Mouse (Mus musculus) MEL (cell line): Measurements from ENCODE around the gene Spc24. TPM values are rescaled to one million over a fixed set of nuclear protein-coding genes. Genes with fewer than 3 reads are reported as not detected.
A peak's percentile ranks its signal among the peaks of the same experiment; 100 is the strongest.

Experiments
- DNase-seq: peaks from one replicate; pipeline ENCODE4 v3.0.0; 2011; ENCODE audit warnings: low read depth, low spot score
- H3K27ac ChIP-seq: 2 replicates; pipeline ENCODE4 v1.5.1; 2012; ENCODE audit warnings: low read depth, mild to moderate bottlenecking, control low read depth, low read length, moderate library complexity; ENCODE audit not compliant: control insufficient read depth
- H3K27me3 ChIP-seq, 2 experiments: fragments of 150-350 bp in 1 of 2; sonication (generic) in 1 of 2; 2 replicates each; pipeline ENCODE4 v1.6.1; 2012; ENCODE audit warnings: low read length in 2 of 2, mild to moderate bottlenecking in 2 of 2, improper control_type of control experiment in 1 of 2, moderate library complexity in 1 of 2; ENCODE audit not compliant: insufficient read depth in 2 of 2, control insufficient read depth in 1 of 2
- H3K36me3 ChIP-seq, 2 experiments: 2 replicates each; pipeline ENCODE4 v1.6.1; 2012 to 2014; ENCODE audit warnings: low read length in 2 of 2, improper control_type of control experiment in 1 of 2, inconsistent platforms in 1 of 2, mild to moderate bottlenecking in 1 of 2; ENCODE audit not compliant: insufficient read depth in 2 of 2, control insufficient read depth in 1 of 2
- H3K4me1 ChIP-seq, 2 experiments: fragments of 150-350 bp in 1 of 2; sonication (generic) in 1 of 2; 2 replicates each; pipeline ENCODE4 v1.6.1; 2012; ENCODE audit warnings: low read length in 2 of 2, improper control_type of control experiment in 1 of 2, mild to moderate bottlenecking in 1 of 2; ENCODE audit not compliant: insufficient read depth in 2 of 2, control insufficient read depth in 1 of 2
- H3K4me3 ChIP-seq, 2 experiments: fragments of 150-350 bp in 1 of 2; sonication (generic) in 1 of 2; 2 replicates each; pipeline ENCODE4 v1.5.1; 2012; ENCODE audit warnings: low read depth in 2 of 2, low read length in 2 of 2, mild to moderate bottlenecking in 2 of 2, moderate library complexity in 2 of 2, control low read depth in 1 of 2, improper control_type of control experiment in 1 of 2; ENCODE audit not compliant: control insufficient read depth in 1 of 2, insufficient read depth in 1 of 2
- H3K79me2 ChIP-seq: 2 replicates; pipeline ENCODE4 v1.6.1; 2012; ENCODE audit warnings: mild to moderate bottlenecking, low read length, moderate library complexity; ENCODE audit not compliant: control insufficient read depth, poor library complexity, insufficient read depth
- H3K9ac ChIP-seq: 2 replicates; pipeline ENCODE4 v1.6.1; 2012; ENCODE audit warnings: low read depth, mild to moderate bottlenecking, control low read depth, low read length, moderate library complexity; ENCODE audit not compliant: control insufficient read depth, poor library complexity, severe bottlenecking
- H3K9me3 ChIP-seq: fragments of 150-350 bp; sonication (generic); replicated peaks from 2 replicates; pipeline ENCODE4 v1.6.1; 2012; ENCODE audit warnings: mild to moderate bottlenecking, low read length, improper control_type of control experiment, moderate library complexity; ENCODE audit not compliant: insufficient read depth
- ELF1 ChIP-seq: IDR thresholded peaks from 2 replicates; pipeline ENCODE4 v1.6.1; 2014; ENCODE audit warnings: low read depth, mild to moderate bottlenecking, inconsistent platforms, low read length, improper control_type of control experiment, moderate library complexity
- EP300 ChIP-seq, 2 experiments: IDR thresholded peaks; 2 replicates each; pipeline ENCODE4 v1.6.1; 2011; ENCODE audit warnings: improper control_type of control experiment in 2 of 2, low read length in 2 of 2, low read depth in 1 of 2, mild to moderate bottlenecking in 1 of 2
- ETS1 ChIP-seq: IDR thresholded peaks from 2 replicates; pipeline ENCODE4 v1.6.1; 2012; ENCODE audit warnings: low read depth, mild to moderate bottlenecking, inconsistent platforms, low read length, improper control_type of control experiment, moderate library complexity
- GABPA ChIP-seq: IDR thresholded peaks from 2 replicates; pipeline ENCODE4 v1.6.1; 2012; ENCODE audit warnings: low read depth, mild to moderate bottlenecking, inconsistent platforms, low read length, improper control_type of control experiment, moderate library complexity
- GATA1 ChIP-seq: IDR thresholded peaks from 2 replicates; pipeline ENCODE4 v1.6.1; 2011; ENCODE audit warnings: low read depth, low read length, improper control_type of control experiment
- HCFC1 ChIP-seq: IDR thresholded peaks from 2 replicates; pipeline ENCODE4 v1.6.1; 2012; ENCODE audit warnings: low read depth, mild to moderate bottlenecking, inconsistent platforms, low read length, improper control_type of control experiment, moderate library complexity
- MAFK ChIP-seq: IDR thresholded peaks from 2 replicates; pipeline ENCODE4 v1.6.1; 2011; ENCODE audit warnings: low read depth, mild to moderate bottlenecking, low read length, improper control_type of control experiment, borderline replicate concordance
- MAX ChIP-seq: IDR thresholded peaks from 2 replicates; pipeline ENCODE4 v1.6.1; 2011; ENCODE audit warnings: low read length, improper control_type of control experiment
- MAZ ChIP-seq: IDR thresholded peaks from 2 replicates; pipeline ENCODE4 v1.6.1; 2012; ENCODE audit warnings: low read depth, mild to moderate bottlenecking, inconsistent platforms, low read length, improper control_type of control experiment
- MEF2A ChIP-seq: IDR thresholded peaks from 2 replicates; pipeline ENCODE4 v1.6.1; 2014; ENCODE audit warnings: low read depth, mild to moderate bottlenecking, inconsistent platforms, low read length, improper control_type of control experiment; ENCODE audit not compliant: poor library complexity, insufficient replicate concordance, severe bottlenecking; ENCODE audit errors: extremely low read depth
- MXI1 ChIP-seq: IDR thresholded peaks from 2 replicates; pipeline ENCODE4 v1.6.1; 2011; ENCODE audit warnings: mild to moderate bottlenecking, low read depth, low read length, improper control_type of control experiment
- NELFE ChIP-seq: IDR thresholded peaks from 2 replicates; pipeline ENCODE4 v1.6.1; 2011; ENCODE audit warnings: low read depth, low read length, improper control_type of control experiment
- NRF1 ChIP-seq: IDR thresholded peaks from 2 replicates; pipeline ENCODE4 v1.6.1; 2014; ENCODE audit warnings: low read depth, mild to moderate bottlenecking, inconsistent platforms, low read length, improper control_type of control experiment, moderate library complexity; ENCODE audit not compliant: poor library complexity, insufficient read depth, severe bottlenecking
- POLR2A ChIP-seq, 2 experiments: IDR thresholded peaks; 2 replicates each; pipeline ENCODE4 v1.6.1; 2011 to 2012; ENCODE audit warnings: low read length in 2 of 2, mild to moderate bottlenecking in 2 of 2, control low read depth in 1 of 2, improper control_type of control experiment in 1 of 2, low read depth in 1 of 2, moderate library complexity in 1 of 2; ENCODE audit not compliant: control insufficient read depth in 1 of 2, insufficient read depth in 1 of 2, poor library complexity in 1 of 2
- POLR2AphosphoS2 ChIP-seq: IDR thresholded peaks from 2 replicates; pipeline ENCODE4 v1.6.1; 2011; ENCODE audit warnings: low read length, improper control_type of control experiment
- RCOR1 ChIP-seq: IDR thresholded peaks from 2 replicates; pipeline ENCODE4 v1.6.1; 2012; ENCODE audit warnings: low read depth, mild to moderate bottlenecking, inconsistent platforms, low read length, improper control_type of control experiment
- SIN3A ChIP-seq: IDR thresholded peaks from 2 replicates; pipeline ENCODE4 v1.6.1; 2012; ENCODE audit warnings: low read length, improper control_type of control experiment, inconsistent platforms
- SMC3 ChIP-seq: IDR thresholded peaks from 2 replicates; pipeline ENCODE4 v1.6.1; 2011; ENCODE audit warnings: low read depth, low read length, improper control_type of control experiment
- TAL1 ChIP-seq: IDR thresholded peaks from 2 replicates; pipeline ENCODE4 v1.6.1; 2012; ENCODE audit warnings: mild to moderate bottlenecking, inconsistent platforms, low read length, moderate library complexity, mixed read lengths
- TBP ChIP-seq: IDR thresholded peaks from 2 replicates; pipeline ENCODE4 v1.8.0; 2011; ENCODE audit warnings: low read depth, low read length, improper control_type of control experiment
- TCF12 ChIP-seq: IDR thresholded peaks from 2 replicates; pipeline ENCODE4 v1.6.1; 2014; ENCODE audit warnings: low read depth, mild to moderate bottlenecking, inconsistent platforms, low read length, improper control_type of control experiment, moderate library complexity
- UBTF ChIP-seq: IDR thresholded peaks from 2 replicates; pipeline ENCODE4 v1.6.1; 2012; ENCODE audit warnings: low read depth, mild to moderate bottlenecking, inconsistent platforms, low read length, improper control_type of control experiment, moderate library complexity, borderline replicate concordance; ENCODE audit not compliant: insufficient read depth
- USF1 ChIP-seq: IDR thresholded peaks from 2 replicates; pipeline ENCODE4 v1.6.1; 2014; ENCODE audit warnings: low read depth, mild to moderate bottlenecking, inconsistent platforms, low read length, improper control_type of control experiment, moderate library complexity
- ZC3H11A ChIP-seq: IDR thresholded peaks from 2 replicates; pipeline ENCODE4 v1.6.1; 2012; ENCODE audit warnings: low read depth, mild to moderate bottlenecking, inconsistent platforms, low read length, improper control_type of control experiment
- polyA plus RNA-seq, 2 experiments: library from polyadenylated mRNA; stranded (reverse) in 1 of 2; unstranded in 1 of 2; fragments of >175 nt in 1 of 2; fragments of >200 nt in 1 of 2; gene quantifications; 2 replicates each; pipeline versions ENCODE4 v1.2.1 to v1.2.4; 2012; ENCODE audit warnings: low replicate concordance in 2 of 2, low read depth in 1 of 2; ENCODE audit not compliant: insufficient read length in 2 of 2, insufficient read depth in 1 of 2, missing spikeins in 1 of 2
- total RNA-seq: library from RNA; depleted of rRNA; stranded (reverse); fragments of 300-350 nt; gene quantifications from 2 replicates; pipeline ENCODE4 v1.2.3, GENCODE M21; 2012

Gene Spc24
- total and polyA plus RNA-seq, 3 experiments, result 304 to 377 TPM; not detected in 1

DNA sequence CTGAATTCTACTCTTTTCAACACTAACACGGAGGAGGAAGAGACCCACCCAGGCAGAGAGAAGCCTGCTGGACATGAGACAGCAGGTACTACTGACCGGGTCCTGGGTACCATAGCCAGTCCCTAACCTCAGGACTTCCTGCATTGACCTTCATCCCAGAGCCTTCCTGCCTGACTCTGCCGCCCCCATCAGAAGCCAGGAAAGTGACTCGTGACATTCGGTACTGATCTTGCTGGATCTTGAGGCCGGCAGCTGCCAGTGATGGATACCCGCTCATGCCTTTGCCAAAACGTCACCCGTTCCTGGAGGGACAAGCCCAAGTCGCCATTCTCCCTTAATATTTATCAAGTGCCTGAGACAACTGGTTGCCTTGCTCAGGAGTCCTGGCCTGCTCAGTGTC is 11.6 kb downstream of the Spc24 start:
- no peak overlapping the region for H3K4me3 ChIP-seq
- no peak for TF ChIP-seq TBP
- 0 out of 2 replicates have a peak, but pooled peaks have one; percentile 4 for TF ChIP-seq NRF1
- no peak; the same call in 1 of the 2 replicates for TF ChIP-seq MAZ
- TF ChIP-seq POLR2A (IDR thresholded peaks at IDR 0.05; ENCODE audit: control insufficient read depth in 1 of 2, insufficient read depth in 1 of 2, low read depth in 1 of 2, low read length in 2 of 2, poor library complexity in 1 of 2), result no peak
- TF ChIP-seq ZC3H11A, result no peak
- peak; percentile 23; the same call in 1 of the 2 replicates for TF ChIP-seq SIN3A
- TF ChIP-seq MAX, result peak; percentile 38; the same call in 1 of the 2 replicates
- no peak for TF ChIP-seq MXI1
- 0 out of 2 replicates have a peak, but pooled peaks have one; percentile 10 for TF ChIP-seq MAFK
- 0 out of 2 replicates have a peak, but pooled peaks have one; percentile 5 for TF ChIP-seq USF1
- TF ChIP-seq NELFE, result peak; percentile 19; the same call in 1 of the 2 replicates
- peaks cover 10 to 14% of the 10 kb centered on the region in 2 experiments for H3K4me1 ChIP-seq
- H3K27ac ChIP-seq, result no peak overlapping the region
- H3K9ac ChIP-seq, result no peak overlapping the region
- peaks cover 8 to 42% of the 10 kb centered on the region in 2 experiments for H3K36me3 ChIP-seq
- no peaks in the 10 kb centered on the region for H3K27me3 ChIP-seq
- no peaks in the 10 kb centered on the region for H3K79me2 ChIP-seq
- no peak for DNase-seq
- no peaks in the 10 kb centered on the region for H3K9me3 ChIP-seq

DNA sequence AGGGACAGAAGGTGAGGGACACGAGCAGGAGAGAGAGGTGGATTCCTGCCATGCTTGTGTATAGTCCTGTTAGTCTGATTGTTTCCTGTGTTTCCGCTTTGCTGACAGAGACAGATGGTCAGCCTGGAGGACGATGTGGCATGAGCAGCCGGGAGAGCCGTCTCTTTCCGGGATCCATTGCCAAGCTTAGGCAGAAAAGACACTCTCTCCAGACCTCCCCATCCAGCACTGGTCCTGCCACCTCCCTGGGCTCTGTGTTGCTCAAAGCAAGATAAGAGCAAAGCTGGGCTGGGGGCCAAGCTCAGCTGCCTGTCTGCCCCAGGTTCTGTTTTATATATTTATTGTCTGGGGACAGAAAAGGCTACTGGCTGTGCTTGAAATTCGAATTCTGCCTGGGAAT is 12.1 kb downstream of the Spc24 start:
- Histone ChIP-seq H3K4me1 (peaks cover 10 to 14% of the 10 kb centered on the region in 2 experiments), H3K27me3 (no peaks in the 10 kb centered on the region), H3K36me3 (peaks cover 8 to 42% of the 10 kb centered on the region in 2 experiments), H3K4me3 (no peak overlapping the region), H3K9me3 (no peaks in the 10 kb centered on the region), H3K9ac (no peak overlapping the region), H3K79me2 (no peaks in the 10 kb centered on the region), H3K27ac (0 out of 2 replicates have a peak overlapping the region, but pooled peaks have one; percentile 0)
- no peak for TF ChIP-seq MAX
- peak; percentile 77 for TF ChIP-seq MXI1
- peak; percentile 93 for TF ChIP-seq SIN3A
- TF ChIP-seq TAL1, result peak; percentile 63
- peak; percentile 89 for TF ChIP-seq RCOR1
- TF ChIP-seq GABPA, result no peak
- TF ChIP-seq USF1, result 0 out of 2 replicates have a peak, but pooled peaks have one; percentile 6
- TF ChIP-seq NRF1, result no peak
- no peak; a peak in 1 of 4 replicates for TF ChIP-seq POLR2A (IDR thresholded peaks at IDR 0.05; ENCODE audit: control insufficient read depth in 1 of 2, insufficient read depth in 1 of 2, low read depth in 1 of 2, low read length in 2 of 2, poor library complexity in 1 of 2)
- TF ChIP-seq MEF2A, result no peak
- 0 out of 2 replicates have a peak, but pooled peaks have one; percentile 31 for TF ChIP-seq HCFC1
- TF ChIP-seq TBP, result peak; percentile 79
- peak; percentile 55 for TF ChIP-seq ELF1
- TF ChIP-seq ETS1, result peak; percentile 92
- TF ChIP-seq MAZ, result peak; percentile 74
- TF ChIP-seq SMC3, result peak; percentile 44
- TF ChIP-seq POLR2AphosphoS2, result no peak
- TF ChIP-seq EP300 (IDR thresholded peaks at IDR 0.05; ENCODE audit: low read depth in 1 of 2, low read length in 2 of 2), result peak; percentile 72 to 85
- peak; percentile 77 for TF ChIP-seq TCF12
- 0 out of 2 replicates have a peak, but pooled peaks have one; percentile 62 for TF ChIP-seq UBTF
- peak; percentile 97 for TF ChIP-seq GATA1
- peak; percentile 99 for DNase-seq
